Mouse (Mus musculus): ENCODE data around the gene Casc1.

GRCm38 (mm10) chr6:145173781-145174191 lies 37.0 kb downstream of the Casc1 start:
- TF ChIP-seq CTCF (IDR thresholded peaks at IDR 0.05; ENCODE audit: borderline replicate concordance, extremely low read depth, insufficient read depth, insufficient read length) (no peak), POLR2A (IDR thresholded peaks at IDR 0.05; ENCODE audit: borderline replicate concordance, extremely low read depth, insufficient read depth, insufficient read length, poor library complexity, severe bottlenecking) (no peak)

Data from brain, embryonic 14.5 days (tissue).